Mouse (Mus musculus) neural tube, embryonic 11.5 days (tissue): ENCODE measurements around the gene Hcar1. TPM values are rescaled to one million over a fixed set of nuclear protein-coding genes. Genes with fewer than 3 reads are reported as not detected.

Experiments used
- ATAC-seq: fragments of 200-750 bp; cut with Nextera tagmentation; 2 replicates; pipeline ENCODE4 v1.8.0; 2017; ENCODE audit warnings: moderate number of reproducible peaks, mild to moderate bottlenecking, moderate TSS enrichment, moderate library complexity; ENCODE audit not compliant: insufficient read depth, low FRiP score, low TSS enrichment
- DNase-seq: peaks from one replicate; pipeline ENCODE4 v3.0.0-alpha.2; 2015; ENCODE audit warnings: low spot score
- H3K27ac ChIP-seq: fragments of 300-500 bp; sonication (generic); 2 replicates; pipeline ENCODE4 v1.5.1; 2014; ENCODE audit warnings: low read depth, mild to moderate bottlenecking, low read length
- H3K27me3 ChIP-seq: fragments of 300-500 bp; sonication (generic); 2 replicates; pipeline ENCODE4 v1.6.1; 2014; ENCODE audit warnings: mild to moderate bottlenecking, low read length, mixed read lengths; ENCODE audit not compliant: control insufficient read depth, insufficient read depth
- H3K36me3 ChIP-seq: fragments of 300-500 bp; sonication (generic); 2 replicates; pipeline ENCODE4 v1.6.1; 2014; ENCODE audit warnings: mild to moderate bottlenecking, low read length, moderate library complexity, mixed read lengths; ENCODE audit not compliant: control insufficient read depth, insufficient read depth
- H3K4me1 ChIP-seq: fragments of 300-500 bp; sonication (generic); 2 replicates; pipeline ENCODE4 v1.6.1; 2014; ENCODE audit warnings: low read length, mixed read lengths; ENCODE audit not compliant: control insufficient read depth, insufficient read depth
- H3K4me2 ChIP-seq: fragments of 300-500 bp; sonication (generic); 2 replicates; pipeline ENCODE4 v1.6.1; 2014; ENCODE audit warnings: low read depth, mild to moderate bottlenecking, moderate library complexity
- H3K4me3 ChIP-seq: fragments of 300-500 bp; sonication (generic); 2 replicates; pipeline ENCODE4 v1.5.1; 2014; ENCODE audit warnings: low read depth, low read length
- H3K9ac ChIP-seq: fragments of 300-500 bp; sonication (generic); 2 replicates; pipeline ENCODE4 v1.6.1; 2014; ENCODE audit warnings: mild to moderate bottlenecking, low read length
- H3K9me3 ChIP-seq: fragments of 300-500 bp; sonication (generic); 2 replicates; pipeline ENCODE4 v1.6.1; 2016; ENCODE audit warnings: low read length; ENCODE audit not compliant: control insufficient read depth
- WGBS: fragments of 180-500 bp; shearing (Covaris S2); extraction: QIAGEN DNeasy Blood & Tissue Kit; methylation state at CpG from one replicate; pipeline ENCODE4 v1.1.7; 2014; 5-methylcytosine and 5-hydroxymethylcytosine counted together
- polyA plus RNA-seq: library from polyadenylated mRNA; unstranded; fragments of >200 nt; fragmentation: Nextera tagmentation; extraction: Ambion mirVana; gene quantifications from 2 replicates; pipeline ENCODE4 v1.2.1, GENCODE M21; 2014

Hcar1 gene
- not detected in 2 replicates for polyA plus RNA-seq

- Histone ChIP-seq H3K4me2 (no peak within 1 kb of the TSS), H3K4me1 (no peaks in the 10 kb centered on the region), H3K27ac (no peak within 1 kb of the TSS), H3K27me3 (no peaks in the 10 kb centered on the region), H3K36me3 (no peaks in the 10 kb centered on the region), H3K4me3 (no peak within 1 kb of the TSS), H3K9me3 (no peaks in the 10 kb centered on the region), H3K9ac (no peak within 1 kb of the TSS)
- DNase-seq = no peak
- ATAC-seq = no peak
- WGBS = 74% methylated on average over 12 of the region's 12 CpGs
These were observed at the start of gene Hcar1 for GRCm38 (mm10) chr5:123879928-123880327. TSS of gene Hcar1 (minus strand) at chr5:123880020.

- H3K27me3 ChIP-seq = no peaks in the 10 kb centered on the region
- no peak for ATAC-seq
- H3K4me2 ChIP-seq = no peak within 1 kb of the TSS
- no peak for DNase-seq
- H3K9ac ChIP-seq = no peak within 1 kb of the TSS
- peaks cover 11% of the 10 kb centered on the region for H3K36me3 ChIP-seq
- no peaks in the 10 kb centered on the region for H3K9me3 ChIP-seq
- 94% methylated on average over 9 of the region's 9 CpGs for WGBS
- H3K4me1 ChIP-seq = no peaks in the 10 kb centered on the region
- H3K4me3 ChIP-seq = no peak within 1 kb of the TSS
- H3K27ac ChIP-seq = no peak within 1 kb of the TSS
These were observed 47.3 kb upstream of the Hcar1 start, which contains the start of gene Gm43518 for GRCm38 (mm10) chr5:123927118-123927517. TSS of gene Gm43518 (plus strand) at chr5:123927418.

- Histone ChIP-seq H3K4me2 (no peak overlapping the region), H3K4me1 (no peaks in the 10 kb centered on the region), H3K27me3 (no peaks in the 10 kb centered on the region), H3K4me3 (no peak overlapping the region), H3K36me3 (peaks cover 11% of the 10 kb centered on the region), H3K9ac (no peak overlapping the region), H3K27ac (no peak overlapping the region), H3K9me3 (no peaks in the 10 kb centered on the region)
- DNase-seq = no peak
- ATAC-seq = no peak
- 95% methylated on average over 6 of the region's 6 CpGs for whole genome bisulfite sequencing
These were observed 42.3 kb upstream of the Hcar1 start for GRCm38 (mm10) chr5:123922112-123922511.

GRCm38 (mm10) chr5:123914852-123915251 is 35.0 kb upstream of the Hcar1 start:
- H3K4me1 ChIP-seq = no peaks in the 10 kb centered on the region
- H3K27me3 ChIP-seq = no peaks in the 10 kb centered on the region
- no peak overlapping the region for H3K9ac ChIP-seq
- H3K27ac ChIP-seq = no peak overlapping the region
- no peak for ATAC-seq
- no peak for DNase-seq
- WGBS = 94% methylated on average over 3 of the region's 3 CpGs
- peaks cover 3% of the 10 kb centered on the region; the same call in 1 of the 2 replicates for H3K36me3 ChIP-seq
- H3K4me2 ChIP-seq = no peak overlapping the region
- H3K4me3 ChIP-seq = no peak overlapping the region
- H3K9me3 ChIP-seq = no peaks in the 10 kb centered on the region

- ATAC-seq (no peak), DNase-seq (no peak)
- Histone ChIP-seq H3K36me3 (no peaks in the 10 kb centered on the region; the same call in 1 of the 2 replicates), H3K9me3 (no peaks in the 10 kb centered on the region), H3K27me3 (no peaks in the 10 kb centered on the region), H3K9ac (peak overlapping the region; percentile 98), H3K27ac (peak overlapping the region; percentile 73), H3K4me1 (peaks cover 8% of the 10 kb centered on the region), H3K4me3 (peak overlapping the region; percentile 95), H3K4me2 (peak overlapping the region; percentile 75)
- WGBS = 5% methylated on average over 10 of the region's 10 CpGs
These were observed 27.8 kb upstream of the Hcar1 start for GRCm38 (mm10) chr5:123907631-123907977.

GRCm38 (mm10) chr5:123906976-123907630 is 27.3 kb upstream of the Hcar1 start, which contains the start of gene Denr:
TSS of gene Denr (plus strand) at chr5:123907175.
- under 1% methylated on average over 55 of the region's 61 CpGs for whole genome bisulfite sequencing
- Histone ChIP-seq H3K4me1 (peaks cover 8% of the 10 kb centered on the region), H3K9me3 (no peaks in the 10 kb centered on the region), H3K36me3 (no peaks in the 10 kb centered on the region; the same call in 1 of the 2 replicates), H3K27me3 (no peaks in the 10 kb centered on the region), H3K27ac (peak within 1 kb of the TSS; percentile 73), H3K4me2 (peak within 1 kb of the TSS; percentile 75), H3K9ac (peak within 1 kb of the TSS; percentile 98), H3K4me3 (peak within 1 kb of the TSS; percentile 95)
- DNase-seq = peak; percentile 100
- peak; percentile 97 for ATAC-seq

GRCm38 (mm10) chr5:123906146-123906975 is 26.5 kb upstream of the Hcar1 start:
- Histone ChIP-seq H3K36me3 (no peaks in the 10 kb centered on the region; the same call in 1 of the 2 replicates), H3K27ac (no peak overlapping the region), H3K9me3 (no peaks in the 10 kb centered on the region), H3K4me1 (peaks cover 8% of the 10 kb centered on the region), H3K4me2 (0 out of 2 replicates have a peak overlapping the region, but pooled peaks have one; percentile 26), H3K4me3 (no peak overlapping the region), H3K27me3 (no peaks in the 10 kb centered on the region), H3K9ac (no peak overlapping the region; the same call in 1 of the 2 replicates)
- 73% methylated on average over 17 of the region's 17 CpGs for WGBS
- DNase-seq (no peak), ATAC-seq (no peak)

GRCm38 (mm10) chr5:123904059-123904672 is 24.3 kb upstream of the Hcar1 start:
- DNase-seq = no peak
- Histone ChIP-seq H3K9me3 (no peaks in the 10 kb centered on the region), H3K4me2 (no peak overlapping the region), H3K27me3 (no peaks in the 10 kb centered on the region), H3K4me3 (no peak overlapping the region), H3K4me1 (peaks cover 8% of the 10 kb centered on the region), H3K9ac (no peak overlapping the region), H3K27ac (no peak overlapping the region), H3K36me3 (no peaks in the 10 kb centered on the region; the same call in 1 of the 2 replicates)
- ATAC-seq = no peak
- WGBS = 76% methylated on average over 11 of the region's 11 CpGs
